Mouse (Mus musculus) liver, postnatal 0 days (tissue): ENCODE measurements around the gene Notch4. TPM values are rescaled to one million over a fixed set of nuclear protein-coding genes. Genes with fewer than 3 reads are reported as not detected.

Experiments
- ATAC-seq: fragments of 200-750 bp; cut with Nextera tagmentation; 2 replicates; pipeline ENCODE4 v1.8.0; 2017; ENCODE audit warnings: mild to moderate bottlenecking, moderate library complexity
- DNase-seq: peaks from one replicate; pipeline ENCODE4 v3.0.0-alpha.2; 2016
- H3K27ac ChIP-seq: fragments of 300-500 bp; sonication (generic); 2 replicates; pipeline ENCODE4 v1.5.1; 2014; ENCODE audit warnings: antibody characterized with exemption, moderate library complexity, mild to moderate bottlenecking, low read depth
- H3K27me3 ChIP-seq: fragments of 300-500 bp; sonication (generic); 2 replicates; pipeline ENCODE4 v1.6.1; 2014; ENCODE audit warnings: low read length, control low read depth, mixed read lengths; ENCODE audit not compliant: insufficient read depth
- H3K36me3 ChIP-seq: fragments of 300-500 bp; sonication (generic); replicated peaks from 2 replicates; pipeline ENCODE4 v1.6.1; 2014; ENCODE audit warnings: mild to moderate bottlenecking, control low read depth, low read length, moderate library complexity, mixed read lengths; ENCODE audit not compliant: insufficient read depth
- H3K4me1 ChIP-seq: fragments of 300-500 bp; sonication (generic); 2 replicates; pipeline ENCODE4 v1.6.1; 2014; ENCODE audit warnings: antibody characterized with exemption, mild to moderate bottlenecking, control low read depth; ENCODE audit not compliant: insufficient read depth
- H3K4me2 ChIP-seq: fragments of 300-500 bp; sonication (generic); 2 replicates; pipeline ENCODE4 v1.6.1; 2014; ENCODE audit warnings: low read depth, mild to moderate bottlenecking, low read length, moderate library complexity, mixed read lengths
- H3K4me3 ChIP-seq: fragments of 300-500 bp; sonication (generic); 2 replicates; pipeline ENCODE4 v1.5.1; 2014; ENCODE audit warnings: low read depth, low read length
- H3K9ac ChIP-seq: fragments of 300-500 bp; sonication (generic); replicated peaks from 2 replicates; pipeline ENCODE4 v1.6.1; 2014; ENCODE audit warnings: mild to moderate bottlenecking, moderate library complexity
- H3K9me3 ChIP-seq: fragments of 300-500 bp; sonication (generic); 2 replicates; pipeline ENCODE4 v1.6.1; 2016; ENCODE audit warnings: mild to moderate bottlenecking, control low read depth, low read length, mixed read lengths
- CTCF ChIP-seq: sonication (generic); IDR thresholded peaks from 2 replicates; pipeline ENCODE4 v1.5.1; 2016; ENCODE audit warnings: antibody characterized with exemption, low read depth
- EP300 ChIP-seq: IDR thresholded peaks from 2 replicates; pipeline ENCODE4 v1.6.1; 2016; ENCODE audit warnings: antibody characterized with exemption, low read depth, mild to moderate bottlenecking
- WGBS: fragments of 180-500 bp; shearing (Covaris S2); extraction: QIAGEN DNeasy Blood & Tissue Kit; methylation state at CpG from one replicate; pipeline ENCODE4 v1.1.7; 2014; ENCODE audit not compliant: insufficient replicate concordance; 5-methylcytosine and 5-hydroxymethylcytosine counted together
- polyA plus RNA-seq: library from polyadenylated mRNA; unstranded; fragments of >200 nt; fragmentation: Nextera tagmentation; extraction: Ambion mirVana; gene quantifications from 2 replicates; pipeline ENCODE4 v1.2.1, GENCODE M21; 2015

Notch4 gene
- polyA plus RNA-seq, 1 experiment from 2014 or later = 1.1 TPM

GRCm38 (mm10) chr17:34546797-34547196 is 17.3 kb upstream of the Notch4 start:
- Histone ChIP-seq H3K36me3 (no peaks in the 10 kb centered on the region), H3K4me1 (no peaks in the 10 kb centered on the region), H3K4me2 (no peak overlapping the region), H3K9ac (no peak overlapping the region), H3K27ac (no peak overlapping the region), H3K4me3 (no peak overlapping the region), H3K27me3 (no peaks in the 10 kb centered on the region), H3K9me3 (no peaks in the 10 kb centered on the region)
- 82% methylated on average over 1 of the region's 1 CpGs for WGBS
- TF ChIP-seq EP300 (no peak), CTCF (no peak)
- ATAC-seq (no peak), DNase-seq (no peak)

GRCm38 (mm10) chr17:34547601-34548000 is 16.5 kb upstream of the Notch4 start:
- 77% methylated on average over 4 of the region's 4 CpGs for WGBS
- DNase-seq = no peak
- Histone ChIP-seq H3K9ac (no peak overlapping the region), H3K36me3 (no peaks in the 10 kb centered on the region), H3K4me1 (no peaks in the 10 kb centered on the region), H3K4me2 (no peak overlapping the region), H3K27me3 (no peaks in the 10 kb centered on the region), H3K4me3 (no peak overlapping the region), H3K9me3 (no peaks in the 10 kb centered on the region), H3K27ac (no peak overlapping the region)
- TF ChIP-seq EP300 (no peak), CTCF (no peak)
- ATAC-seq = no peak

- no peak for DNase-seq
- Histone ChIP-seq H3K27ac (no peak overlapping the region), H3K4me1 (no peaks in the 10 kb centered on the region), H3K36me3 (no peaks in the 10 kb centered on the region), H3K4me2 (no peak overlapping the region), H3K4me3 (no peak overlapping the region), H3K27me3 (no peaks in the 10 kb centered on the region), H3K9me3 (no peaks in the 10 kb centered on the region), H3K9ac (no peak overlapping the region)
- TF ChIP-seq CTCF (no peak), EP300 (no peak)
- ATAC-seq = no peak
- WGBS = 72% methylated on average over 3 of the region's 3 CpGs
These were observed 14.9 kb upstream of the Notch4 start for GRCm38 (mm10) chr17:34549156-34549555.

GRCm38 (mm10) chr17:34549843-34550242 is 14.2 kb upstream of the Notch4 start:
- no peak overlapping the region for H3K4me3 ChIP-seq
- 67% methylated on average over 2 of the region's 2 CpGs for WGBS
- ATAC-seq = no peak

GRCm38 (mm10) chr17:34555483-34555882 is 8.6 kb upstream of the Notch4 start:
- WGBS = 23% methylated on average over 5 of the region's 5 CpGs
- DNase-seq = peak; percentile 87
- Histone ChIP-seq H3K27me3 (no peaks in the 10 kb centered on the region), H3K4me1 (0 out of 2 replicates have a peak, but pooled peaks cover 3% of the 10 kb centered on the region), H3K9ac (no peak overlapping the region), H3K27ac (no peak overlapping the region), H3K36me3 (no peaks in the 10 kb centered on the region), H3K4me3 (no peak overlapping the region), H3K9me3 (no peaks in the 10 kb centered on the region), H3K4me2 (no peak overlapping the region)
- TF ChIP-seq CTCF (peak; percentile 93), EP300 (no peak)
- ATAC-seq = peak; percentile 69; the same call in 1 of the 2 replicates

More at GRCm38 (mm10) chr17:34549843-34550242, 14.2 kb upstream of the Notch4 start:
- TF ChIP-seq CTCF (no peak), EP300 (no peak)
- Histone ChIP-seq H3K36me3 (no peaks in the 10 kb centered on the region), H3K27me3 (no peaks in the 10 kb centered on the region), H3K4me1 (no peaks in the 10 kb centered on the region), H3K27ac (no peak overlapping the region), H3K4me2 (no peak overlapping the region), H3K9ac (no peak overlapping the region), H3K9me3 (no peaks in the 10 kb centered on the region)
- DNase-seq = no peak

GRCm38 (mm10) chr17:34556406-34556805 is 7.7 kb upstream of the Notch4 start:
- DNase-seq (no peak), ATAC-seq (no peak)
- 0 out of 2 replicates have a peak, but pooled peaks cover 3% of the 10 kb centered on the region for H3K4me1 ChIP-seq
- no peak overlapping the region for H3K4me2 ChIP-seq
- TF ChIP-seq CTCF = no peak
- no peak for TF ChIP-seq EP300
- H3K4me3 ChIP-seq = no peak overlapping the region
- H3K36me3 ChIP-seq = no peaks in the 10 kb centered on the region
- no peak overlapping the region for H3K27ac ChIP-seq
- WGBS = 48% methylated on average over 8 of the region's 8 CpGs
- no peaks in the 10 kb centered on the region for H3K27me3 ChIP-seq
- H3K9ac ChIP-seq = no peak overlapping the region
- H3K9me3 ChIP-seq = no peaks in the 10 kb centered on the region

GRCm38 (mm10) chr17:34557411-34557810 is 6.7 kb upstream of the Notch4 start:
- Histone ChIP-seq H3K27ac (no peak overlapping the region), H3K36me3 (no peaks in the 10 kb centered on the region), H3K4me3 (no peak overlapping the region), H3K4me1 (0 out of 2 replicates have a peak, but pooled peaks cover 3% of the 10 kb centered on the region), H3K9ac (no peak overlapping the region), H3K9me3 (no peaks in the 10 kb centered on the region), H3K27me3 (no peaks in the 10 kb centered on the region), H3K4me2 (no peak overlapping the region)
- TF ChIP-seq EP300 = no peak
- no peak for TF ChIP-seq CTCF
- ATAC-seq (no peak), DNase-seq (no peak)
- 65% methylated on average over 11 of the region's 11 CpGs for WGBS
